Mouse (Mus musculus): ENCODE data around the gene Azi2. TPM values are rescaled to one million over a fixed set of nuclear protein-coding genes. Genes with fewer than 3 reads are reported as not detected.

Azi2 gene
- total and polyA plus RNA-seq, 2 experiments from 2014 or later, result 57.6 to 91.4 TPM

DNA sequence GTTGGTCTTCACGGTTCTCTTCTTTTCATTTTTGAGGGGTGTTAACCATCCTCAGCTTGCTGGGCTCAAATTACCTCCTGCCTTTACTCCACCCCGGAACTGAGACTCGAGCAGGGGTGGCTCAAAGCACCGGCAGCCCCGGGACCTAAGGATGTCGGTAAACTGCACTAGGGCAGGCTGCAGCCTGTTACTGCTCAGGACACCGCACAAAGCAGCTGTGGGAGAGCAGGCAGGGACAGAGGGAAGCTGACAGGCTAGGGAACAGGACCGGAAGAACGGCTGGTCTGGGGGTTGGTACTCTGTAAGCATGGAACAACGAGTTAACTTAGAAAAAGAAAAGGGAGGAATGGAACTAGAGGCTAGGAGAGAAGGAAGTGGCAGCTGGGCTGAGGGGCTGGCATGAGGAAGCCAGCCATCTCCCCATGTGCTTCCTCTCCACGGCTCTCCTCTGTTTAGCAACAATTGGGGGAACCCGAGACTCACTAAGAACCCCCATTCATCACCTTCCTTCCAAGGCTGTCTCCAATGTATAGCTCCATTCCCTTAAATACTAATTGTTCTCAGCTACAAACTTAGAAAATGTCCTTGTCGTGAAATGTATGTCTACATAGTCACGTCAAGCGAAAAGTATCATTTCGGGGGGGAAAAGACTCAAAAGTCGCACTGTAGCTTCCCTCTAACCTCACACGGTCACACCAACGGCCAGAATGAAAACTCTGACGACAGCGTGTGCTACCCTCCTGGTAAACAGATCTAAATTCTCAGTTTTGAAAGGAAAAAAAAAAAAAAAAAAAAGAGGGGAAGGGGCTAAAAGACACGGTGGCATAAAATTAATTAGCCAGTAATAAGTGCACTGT lies 42.5 kb downstream of the Azi2 start:
- peak; percentile 27; the same call in 1 of the 2 replicates for ATAC-seq
- no peaks in the 10 kb centered on the region for H3K27me3 ChIP-seq (ENCODE audit: insufficient read depth, low read length)
- H3K4me2 ChIP-seq (ENCODE audit: low read depth), result peak overlapping the region; percentile 35
- H3K4me1 ChIP-seq (ENCODE audit: insufficient read depth), result no peaks in the 10 kb centered on the region
- no peak overlapping the region for H3K27ac ChIP-seq (ENCODE audit: low read depth, low read length)
- no peak for DNase-seq
- H3K9ac ChIP-seq, result peak overlapping the region; percentile 25; the same call in 1 of the 2 replicates
- H3K36me3 ChIP-seq (ENCODE audit: insufficient read depth), result no peaks in the 10 kb centered on the region
- 25% methylated on average over 22 of the region's 22 CpGs for WGBS
- H3K9me3 ChIP-seq (ENCODE audit: low read length), result no peaks in the 10 kb centered on the region
- TF ChIP-seq CTCF (IDR thresholded peaks at IDR 0.05; ENCODE audit: low read depth), result no peak
- H3K4me3 ChIP-seq (ENCODE audit: low read depth, low read length), result no peak overlapping the region

DNA sequence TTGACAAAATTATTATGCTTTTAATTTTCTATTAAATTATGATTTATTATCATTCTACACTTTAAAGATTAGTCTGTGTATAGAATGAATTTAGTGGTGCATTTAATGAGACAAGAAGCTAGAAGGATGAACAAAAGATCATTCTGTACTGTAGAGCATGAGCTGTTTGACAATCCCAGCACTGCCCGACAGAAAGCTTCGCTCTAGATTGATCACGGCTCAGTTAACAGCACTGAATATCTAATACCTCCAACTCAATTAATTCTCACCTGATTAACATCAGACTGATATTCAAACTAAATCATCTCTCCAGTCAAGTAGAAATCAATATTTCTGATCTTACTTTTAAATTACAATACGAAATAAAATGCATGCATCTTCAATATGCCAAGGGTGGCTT lies 43.5 kb downstream of the Azi2 start:
- H3K9me3 ChIP-seq (ENCODE audit: low read length), result no peaks in the 10 kb centered on the region
- no peak overlapping the region for H3K9ac ChIP-seq
- no peaks in the 10 kb centered on the region for H3K27me3 ChIP-seq (ENCODE audit: insufficient read depth, low read length)
- WGBS, result 36% methylated on average over 4 of the region's 4 CpGs
- H3K4me1 ChIP-seq (ENCODE audit: insufficient read depth), result no peaks in the 10 kb centered on the region
- no peak for TF ChIP-seq CTCF (IDR thresholded peaks at IDR 0.05; ENCODE audit: low read depth)
- no peak for DNase-seq
- H3K4me2 ChIP-seq (ENCODE audit: low read depth), result no peak overlapping the region
- H3K27ac ChIP-seq (ENCODE audit: low read depth, low read length), result no peak overlapping the region
- no peak for ATAC-seq
- no peaks in the 10 kb centered on the region for H3K36me3 ChIP-seq (ENCODE audit: insufficient read depth)
- H3K4me3 ChIP-seq (ENCODE audit: low read depth, low read length), result no peak overlapping the region

DNA sequence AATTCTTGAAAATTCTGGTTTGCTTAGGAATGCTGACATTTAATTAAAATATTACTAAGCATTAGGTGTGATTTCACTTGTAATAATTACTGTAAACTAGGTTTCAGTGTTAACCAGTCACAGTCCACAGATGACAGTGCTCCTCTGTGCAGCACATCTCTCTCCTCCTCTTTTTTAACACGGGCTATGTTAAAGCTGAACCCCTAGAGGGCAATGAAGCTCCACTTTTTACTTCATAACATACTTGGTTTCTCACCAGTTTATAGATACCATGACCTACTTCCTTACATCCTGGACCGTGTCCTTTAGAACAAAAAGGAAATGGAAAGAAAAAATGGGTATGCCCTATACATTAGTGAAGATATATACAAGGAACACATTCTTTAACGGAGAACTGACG lies 59.1 kb downstream of the Azi2 start:
- Histone ChIP-seq H3K9ac (no peak overlapping the region), H3K4me1 (ENCODE audit: insufficient read depth) (no peaks in the 10 kb centered on the region), H3K4me2 (ENCODE audit: low read depth) (no peak overlapping the region), H3K27ac (ENCODE audit: low read depth, low read length) (no peak overlapping the region), H3K9me3 (ENCODE audit: low read length) (no peaks in the 10 kb centered on the region), H3K4me3 (ENCODE audit: low read depth, low read length) (no peak overlapping the region), H3K36me3 (ENCODE audit: insufficient read depth) (no peaks in the 10 kb centered on the region), H3K27me3 (ENCODE audit: insufficient read depth, low read length) (no peaks in the 10 kb centered on the region)
- 35% methylated on average over 4 of the region's 4 CpGs for WGBS
- TF ChIP-seq CTCF (IDR thresholded peaks at IDR 0.05; ENCODE audit: low read depth), result peak; percentile 78
- peak; percentile 73 for ATAC-seq
- peak; percentile 63 for DNase-seq

DNA sequence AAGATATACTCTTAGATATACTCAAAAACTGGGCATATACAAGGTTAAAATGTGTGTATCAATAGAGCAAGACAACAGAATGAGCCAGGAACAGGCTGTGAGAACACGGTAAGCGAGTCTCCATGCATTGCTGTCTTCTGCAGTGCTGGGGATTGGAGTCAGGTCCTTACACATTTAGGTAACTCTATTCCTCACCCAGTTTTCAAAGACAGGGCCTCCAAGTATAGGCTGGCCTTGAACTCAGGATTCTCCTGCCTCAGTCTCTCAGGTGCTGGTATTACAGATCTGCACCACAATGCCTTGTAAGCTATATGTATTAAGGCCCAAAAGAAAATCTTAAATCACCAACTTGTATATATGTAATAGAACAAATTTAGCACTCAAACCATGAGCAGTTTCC lies 60.2 kb downstream of the Azi2 start:
- H3K9ac ChIP-seq, result no peak overlapping the region
- H3K4me2 ChIP-seq (ENCODE audit: low read depth), result no peak overlapping the region
- H3K36me3 ChIP-seq (ENCODE audit: insufficient read depth), result no peaks in the 10 kb centered on the region
- DNase-seq (no peak), ATAC-seq (no peak)
- WGBS, result 100% methylated on average over 2 of the region's 2 CpGs
- no peak for TF ChIP-seq CTCF (IDR thresholded peaks at IDR 0.05; ENCODE audit: low read depth)
- no peaks in the 10 kb centered on the region for H3K9me3 ChIP-seq (ENCODE audit: low read length)
- no peak overlapping the region for H3K27ac ChIP-seq (ENCODE audit: low read depth, low read length)
- no peaks in the 10 kb centered on the region for H3K4me1 ChIP-seq (ENCODE audit: insufficient read depth)
- no peaks in the 10 kb centered on the region for H3K27me3 ChIP-seq (ENCODE audit: insufficient read depth, low read length)
- H3K4me3 ChIP-seq (ENCODE audit: low read depth, low read length), result no peak overlapping the region

DNA sequence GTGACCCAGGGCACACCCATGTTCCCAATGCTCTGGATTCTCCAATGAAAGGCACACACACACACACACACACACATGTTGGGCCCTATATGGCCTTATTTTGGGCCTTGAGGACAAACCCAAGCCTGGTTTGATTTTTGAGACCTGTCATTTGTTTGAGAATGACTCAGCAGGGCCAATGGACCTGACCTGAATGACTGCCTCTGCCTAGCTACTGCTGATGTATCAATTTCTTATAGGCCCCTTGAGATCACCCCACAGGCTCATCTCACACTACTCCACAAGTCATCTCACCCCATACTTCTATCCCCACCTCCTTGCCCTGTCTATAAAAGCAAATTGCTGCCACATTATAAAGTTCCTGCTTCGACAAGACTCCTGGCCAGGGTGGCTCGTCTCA lies 61.5 kb downstream of the Azi2 start:
- TF ChIP-seq CTCF (IDR thresholded peaks at IDR 0.05; ENCODE audit: low read depth), result no peak
- no peaks in the 10 kb centered on the region for H3K36me3 ChIP-seq (ENCODE audit: insufficient read depth)
- no peaks in the 10 kb centered on the region for H3K4me1 ChIP-seq (ENCODE audit: insufficient read depth)
- ATAC-seq (no peak), DNase-seq (no peak)
- H3K27ac ChIP-seq (ENCODE audit: low read depth, low read length), result no peak overlapping the region
- no peak overlapping the region for H3K9ac ChIP-seq
- H3K4me2 ChIP-seq (ENCODE audit: low read depth), result no peak overlapping the region
- no peaks in the 10 kb centered on the region for H3K27me3 ChIP-seq (ENCODE audit: insufficient read depth, low read length)
- no peak overlapping the region for H3K4me3 ChIP-seq (ENCODE audit: low read depth, low read length)
- H3K9me3 ChIP-seq (ENCODE audit: low read length), result no peaks in the 10 kb centered on the region
- WGBS, result 94% methylated on average over 2 of the region's 2 CpGs

DNA sequence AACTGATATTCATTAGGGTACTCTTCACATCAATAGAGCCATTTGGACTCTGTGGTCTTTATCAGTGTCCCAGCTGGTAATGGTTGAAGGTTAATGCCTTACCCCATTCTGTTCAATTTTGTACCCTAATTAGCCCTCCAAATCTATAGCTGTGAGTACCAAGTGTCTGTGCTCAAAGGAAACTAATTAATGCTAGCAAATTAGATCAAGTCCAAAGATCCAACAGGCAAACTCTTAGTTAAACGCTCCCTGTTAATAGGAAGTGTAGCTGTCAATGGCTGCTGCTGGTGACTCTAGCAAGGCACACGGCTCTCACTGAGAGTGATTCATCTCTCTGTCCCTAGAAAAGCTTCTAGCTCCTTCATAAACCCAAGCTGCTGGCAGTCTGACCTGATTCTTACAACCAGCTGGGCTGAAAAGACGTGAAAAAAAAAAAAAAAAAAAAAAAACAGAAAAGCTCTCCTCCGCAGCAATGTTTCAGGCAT lies 68.3 kb downstream of the Azi2 start:
- TF ChIP-seq CTCF (IDR thresholded peaks at IDR 0.05; ENCODE audit: low read depth), result no peak
- H3K36me3 ChIP-seq (ENCODE audit: insufficient read depth), result no peaks in the 10 kb centered on the region; the same call in 1 of the 2 replicates
- ATAC-seq, result no peak
- H3K4me2 ChIP-seq (ENCODE audit: low read depth), result no peak overlapping the region
- no peaks in the 10 kb centered on the region for H3K4me1 ChIP-seq (ENCODE audit: insufficient read depth)
- H3K27me3 ChIP-seq (ENCODE audit: insufficient read depth, low read length), result no peaks in the 10 kb centered on the region
- H3K4me3 ChIP-seq (ENCODE audit: low read depth, low read length), result no peak overlapping the region
- DNase-seq, result no peak
- H3K9me3 ChIP-seq (ENCODE audit: low read length), result no peaks in the 10 kb centered on the region
- no peak overlapping the region for H3K9ac ChIP-seq
- H3K27ac ChIP-seq (ENCODE audit: low read depth, low read length), result no peak overlapping the region
- 11% methylated on average over 4 of the region's 4 CpGs for WGBS

DNA sequence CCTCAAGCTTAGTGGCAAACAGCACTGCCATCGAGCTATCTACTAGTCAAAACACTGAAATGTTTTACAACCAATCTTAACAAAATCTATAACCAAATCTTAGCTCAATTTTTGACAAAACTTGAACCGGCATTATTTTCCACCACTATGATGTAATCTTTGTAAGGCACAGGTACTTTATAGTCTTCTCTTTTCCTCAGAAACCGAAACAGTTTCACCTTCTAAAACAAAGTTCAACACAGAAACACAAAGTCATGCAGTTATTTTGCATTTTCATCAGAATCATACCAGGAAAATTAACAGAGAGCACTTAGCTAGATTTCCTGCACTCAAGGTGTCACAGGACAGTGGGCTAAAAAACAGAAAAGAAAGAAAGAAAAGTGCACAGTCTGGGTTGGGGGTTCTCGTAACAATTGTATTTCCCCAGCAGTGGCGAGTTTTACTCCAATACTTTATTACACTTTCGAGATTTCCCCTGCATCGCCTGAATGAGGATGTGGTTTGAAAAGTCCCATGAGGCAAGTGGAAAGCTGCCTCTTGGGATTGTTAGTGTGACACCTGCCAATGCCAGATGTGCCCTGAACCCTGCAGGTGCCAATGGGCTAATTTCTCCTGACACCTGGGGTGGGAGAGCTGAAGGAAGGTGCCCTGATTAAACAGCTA lies 69.5 kb downstream of the Azi2 start:
- Histone ChIP-seq H3K36me3 (ENCODE audit: insufficient read depth) (no peaks in the 10 kb centered on the region; the same call in 1 of the 2 replicates), H3K4me1 (ENCODE audit: insufficient read depth) (no peaks in the 10 kb centered on the region), H3K9ac (no peak overlapping the region), H3K9me3 (ENCODE audit: low read length) (no peaks in the 10 kb centered on the region), H3K27ac (ENCODE audit: low read depth, low read length) (no peak overlapping the region), H3K4me2 (ENCODE audit: low read depth) (no peak overlapping the region), H3K4me3 (ENCODE audit: low read depth, low read length) (no peak overlapping the region), H3K27me3 (ENCODE audit: insufficient read depth, low read length) (no peaks in the 10 kb centered on the region)
- no peak for TF ChIP-seq CTCF (IDR thresholded peaks at IDR 0.05; ENCODE audit: low read depth)
- 86% methylated on average over 7 of the region's 7 CpGs for WGBS
- ATAC-seq (no peak), DNase-seq (no peak)
